Mouse (Mus musculus) heart, adult 8-10 months (tissue): ENCODE measurements around the gene Abhd6. TPM values are rescaled to one million over a fixed set of nuclear protein-coding genes. Genes with fewer than 3 reads are reported as not detected.

Experiments used
- DNase-seq: peaks from one replicate; pipeline ENCODE4 v3.0.0; 2022; ENCODE audit warnings: low spot score
- total RNA-seq, 4 experiments: library from RNA; stranded (reverse); gene quantifications; 2 replicates each; pipeline ENCODE4 v1.2.4; 2022

Abhd6 gene
- total RNA-seq, result 10 to 100 TPM; 11.0 to 14.3 (median 12.2) TPM

DNA sequence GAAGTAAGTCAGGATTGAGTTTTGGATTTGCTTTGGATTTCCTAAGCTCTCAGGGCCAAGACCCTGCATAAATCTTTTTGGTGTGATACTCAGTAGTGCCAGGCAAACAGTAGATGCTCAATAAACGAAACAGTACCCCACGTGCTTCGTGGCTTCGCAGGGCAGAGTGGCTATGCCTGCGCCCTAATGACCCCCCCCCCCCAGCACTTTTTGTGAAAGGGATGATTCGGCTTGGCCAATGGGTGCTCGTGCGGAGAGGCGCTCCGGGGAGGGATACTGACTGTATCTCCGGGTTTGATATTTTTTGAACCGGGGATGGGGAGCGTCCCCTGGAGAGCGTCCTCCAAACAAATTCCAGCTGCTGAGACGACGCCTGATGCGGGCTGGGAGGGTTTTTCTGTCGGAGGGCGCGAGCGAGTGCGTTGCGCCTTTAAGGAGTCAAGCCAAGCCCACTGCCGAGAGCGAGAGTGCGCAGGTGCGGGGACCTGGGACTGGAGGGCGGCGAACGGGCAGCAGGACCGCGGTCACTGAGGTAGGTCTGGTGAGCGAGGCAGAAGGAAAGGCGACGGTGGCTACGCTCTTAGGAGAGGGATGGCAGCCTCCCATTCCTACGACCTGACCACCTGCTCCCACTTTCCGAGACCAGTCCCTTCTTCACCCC lies at the start of gene Abhd6:
Abhd6 (plus strand) TSS at position 471 of the 661 bp plus-strand sequence.
- DNase-seq, result peak; percentile 80

- DNase-seq, result no peak
These were observed 48.6 kb upstream of the Abhd6 start for GRCm38 (mm10) chr14:7954071-7954471.

DNA sequence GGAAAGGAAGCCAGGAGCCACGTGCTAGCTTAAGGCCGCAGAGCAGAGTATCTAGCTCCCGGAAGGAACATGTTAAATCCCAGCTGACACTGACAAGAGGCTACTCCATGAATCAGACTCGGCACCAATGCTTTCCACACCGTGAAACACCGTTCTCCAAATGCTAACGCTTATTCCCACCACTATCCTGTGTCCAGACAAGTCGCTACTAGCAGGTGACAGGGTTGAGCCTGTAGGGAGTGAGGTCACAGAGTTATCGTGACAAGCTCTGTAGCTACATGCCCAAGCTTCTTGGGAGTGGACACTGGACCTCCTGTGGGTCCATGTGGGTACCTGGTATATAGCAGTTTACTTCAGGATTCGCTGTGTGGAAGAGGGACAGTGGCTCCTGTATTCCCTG lies 46.3 kb upstream of the Abhd6 start:
- no peak for DNase-seq

GRCm38 (mm10) chr14:7957049-7957448 lies 45.7 kb upstream of the Abhd6 start, which contains the start of gene Gm45521:
Gene Gm45521, plus strand, starts transcription at chr14:7957288.
- DNase-seq, result no peak

DNA sequence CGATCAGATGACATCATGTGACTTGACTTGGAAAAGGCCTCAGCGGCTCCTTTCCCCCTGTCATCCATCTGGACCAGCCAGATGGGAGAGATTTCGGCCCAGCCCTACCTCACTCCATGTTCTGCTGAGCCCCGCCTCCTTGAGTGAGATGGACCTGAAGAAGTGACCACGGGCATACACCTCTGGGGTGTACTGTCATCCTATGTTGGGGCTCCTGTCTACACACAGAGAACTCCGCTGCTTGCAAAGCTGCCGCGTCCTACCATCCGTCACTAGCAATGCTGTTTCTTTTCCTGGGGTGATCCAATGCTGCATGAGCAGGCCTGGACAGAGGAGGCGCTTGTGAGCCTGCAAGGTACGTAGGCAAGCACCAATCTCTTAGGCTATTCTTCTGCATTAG lies 42.1 kb upstream of the Abhd6 start:
- no peak for DNase-seq

DNA sequence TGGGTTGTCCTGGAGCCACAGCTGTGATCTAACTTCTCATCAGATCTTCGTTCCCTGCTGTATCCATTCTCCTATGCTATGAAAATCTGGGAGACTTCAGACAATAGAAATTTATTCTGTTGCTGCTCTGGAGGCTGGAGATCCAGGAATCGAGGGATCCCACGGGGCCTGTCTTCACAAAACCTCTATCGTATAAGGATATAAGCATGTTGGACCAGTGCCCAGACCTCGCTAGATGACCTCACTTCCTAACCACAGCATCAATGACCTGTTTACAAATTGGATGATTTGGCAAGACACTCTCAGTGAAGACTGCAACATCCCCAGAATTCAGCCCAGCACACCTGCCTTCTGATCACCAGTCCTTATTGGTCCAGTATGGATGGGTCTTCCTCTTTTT lies 41.0 kb upstream of the Abhd6 start:
- DNase-seq, result no peak

GRCm38 (mm10) chr14:7962626-7963025 lies 40.1 kb upstream of the Abhd6 start:
- no peak for DNase-seq

GRCm38 (mm10) chr14:7963160-7963559 lies 39.5 kb upstream of the Abhd6 start:
- no peak for DNase-seq

GRCm38 (mm10) chr14:7964219-7964889 lies 38.3 kb upstream of the Abhd6 start:
- DNase-seq, result peak; percentile 78

DNA sequence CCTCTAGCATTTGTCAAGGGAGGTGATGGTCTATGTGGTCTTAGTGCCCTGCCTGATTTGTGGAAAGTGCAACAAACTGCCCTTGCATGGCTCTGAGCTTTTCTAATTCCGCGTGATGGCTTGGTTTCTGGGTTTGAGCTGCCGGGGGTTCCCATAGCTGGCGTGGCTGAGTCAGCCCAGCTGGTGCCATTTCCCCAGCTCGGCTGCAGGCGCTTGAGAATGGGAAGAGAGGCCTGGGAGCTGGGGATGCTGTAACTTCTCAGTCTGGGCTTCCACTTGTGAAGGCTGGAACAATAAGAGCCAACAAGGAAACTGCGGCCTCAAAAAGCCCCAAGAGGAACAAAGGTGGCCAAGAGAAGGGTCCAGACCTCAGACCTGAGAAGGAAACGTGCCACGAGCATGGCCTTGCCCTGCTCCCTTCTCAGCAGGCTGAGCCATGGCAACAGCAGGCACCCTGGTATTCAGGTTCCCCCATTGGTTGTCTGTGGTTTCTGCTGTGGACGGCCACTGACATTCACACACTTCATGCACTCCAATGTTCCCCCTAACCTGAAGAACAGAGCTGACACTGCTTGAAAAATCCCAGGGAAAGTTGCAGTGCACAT lies 30.7 kb upstream of the Abhd6 start:
- DNase-seq, result no peak

DNA sequence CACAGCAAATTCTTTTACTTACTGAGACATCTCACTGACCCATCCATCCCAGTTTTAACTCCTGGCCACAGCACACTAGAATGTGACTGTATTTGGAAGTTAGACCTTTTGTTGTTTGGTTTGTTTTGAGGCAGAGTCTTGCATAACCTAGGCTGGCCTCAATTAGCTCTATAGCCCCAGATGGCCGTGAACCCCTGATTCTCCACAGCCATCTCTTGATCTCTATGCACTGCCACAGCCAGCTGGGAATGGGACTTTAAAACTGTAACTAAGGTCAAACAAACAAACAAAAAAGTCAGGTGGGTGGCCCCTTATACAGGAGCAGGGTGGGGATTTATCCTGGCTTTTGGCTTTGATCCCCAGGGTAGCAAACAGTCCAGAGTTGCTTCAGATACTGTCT lies 28.1 kb upstream of the Abhd6 start:
- no peak for DNase-seq

GRCm38 (mm10) chr14:7975177-7975576 lies 27.5 kb upstream of the Abhd6 start:
- DNase-seq, result no peak

DNA sequence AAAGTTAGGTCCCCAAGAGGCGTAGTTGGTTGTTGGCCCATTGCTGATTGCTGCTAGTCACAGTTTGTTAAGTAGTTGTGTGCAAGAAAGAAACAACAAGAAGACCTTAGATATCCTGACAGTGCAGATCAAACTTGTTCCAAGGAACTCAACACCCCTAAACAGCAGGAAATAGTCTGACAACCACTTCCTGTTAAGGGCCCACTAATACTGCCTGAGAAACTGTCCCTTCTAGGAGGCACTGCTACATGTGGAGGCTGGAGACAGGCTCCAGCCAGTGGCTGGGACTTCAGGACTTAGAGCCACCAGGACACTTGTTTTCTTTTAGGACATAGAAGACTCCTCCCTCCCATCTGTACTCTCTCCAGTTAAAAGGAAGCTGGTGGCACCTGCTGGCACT lies 25.2 kb upstream of the Abhd6 start:
- DNase-seq, result no peak

DNA sequence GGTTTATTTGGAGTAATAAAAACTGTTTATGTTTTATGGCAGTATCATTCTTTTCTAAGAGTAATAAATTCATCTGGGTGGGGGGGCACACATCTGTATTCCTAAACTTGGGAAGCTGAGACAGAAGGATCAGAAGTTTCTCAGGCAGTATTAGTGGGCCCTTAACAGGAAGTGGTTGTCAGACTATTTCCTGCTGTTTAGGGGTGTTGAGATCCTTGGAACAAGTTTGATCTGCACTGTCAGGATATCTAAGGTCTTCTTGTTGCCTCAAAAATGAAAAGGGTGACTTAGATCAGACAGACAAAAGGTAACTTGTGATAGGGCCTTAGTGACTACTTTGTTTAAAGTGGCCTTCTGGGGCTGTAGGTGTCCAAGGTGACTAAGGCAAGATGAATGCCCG lies 24.5 kb upstream of the Abhd6 start:
- no peak for DNase-seq

GRCm38 (mm10) chr14:7981226-7981625 lies 21.5 kb upstream of the Abhd6 start:
- no peak for DNase-seq

- no peak for DNase-seq
These were observed 15.8 kb upstream of the Abhd6 start for GRCm38 (mm10) chr14:7986913-7987312.

DNA sequence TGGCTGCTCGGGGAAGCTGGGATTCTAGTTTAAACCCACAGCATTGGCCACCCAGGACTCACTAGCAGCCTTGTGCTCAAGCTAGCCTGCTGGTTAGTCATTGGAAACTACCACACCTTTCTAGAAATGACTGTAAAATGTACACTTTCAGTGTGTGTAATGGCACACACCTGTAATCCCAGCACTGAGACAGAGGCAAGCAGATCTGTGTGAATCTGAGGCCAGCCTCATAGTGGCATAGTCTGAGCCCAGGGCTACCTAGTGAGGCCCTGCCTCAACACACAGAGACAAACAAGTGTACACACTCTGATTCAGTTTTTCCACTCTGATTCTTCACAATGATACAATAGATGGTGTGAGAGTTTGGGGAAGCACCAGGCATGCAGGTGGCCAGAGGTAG lies 13.3 kb upstream of the Abhd6 start:
- no peak for DNase-seq

GRCm38 (mm10) chr14:7989961-7990360 lies 12.7 kb upstream of the Abhd6 start:
- DNase-seq, result no peak

DNA sequence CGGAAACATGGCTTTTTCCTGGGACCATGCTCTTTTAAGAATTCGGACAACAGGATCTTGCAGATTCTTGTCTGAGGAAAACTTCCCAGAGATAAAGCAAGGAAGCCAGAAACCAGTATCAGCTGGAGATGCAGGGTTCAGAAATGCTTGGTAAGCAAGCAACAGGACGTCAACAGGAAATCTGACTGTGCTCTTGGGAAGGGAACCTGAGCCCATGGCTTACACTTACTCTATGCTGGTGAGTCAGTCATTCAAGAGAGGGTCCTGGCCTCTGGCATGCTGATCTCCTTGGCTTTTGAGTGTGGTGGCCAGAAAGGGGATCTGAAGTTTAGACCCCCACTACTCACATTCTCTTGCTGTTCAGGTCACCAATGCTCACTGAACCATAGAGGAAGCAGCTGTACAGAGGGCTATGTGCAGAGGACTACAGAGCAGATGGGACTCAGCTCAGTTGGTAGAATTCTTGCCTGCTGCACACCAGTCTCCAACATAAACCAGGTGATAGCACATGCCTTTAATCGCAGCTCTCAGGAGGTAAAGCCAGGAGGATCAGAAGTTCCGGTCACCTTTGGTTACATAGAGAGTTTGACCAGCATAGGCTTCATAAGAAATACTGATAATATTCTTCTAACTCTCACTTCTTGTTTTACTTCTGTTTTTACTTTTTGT lies 11.5 kb upstream of the Abhd6 start:
- DNase-seq, result no peak

- DNase-seq, result no peak
These were observed 10.5 kb upstream of the Abhd6 start for GRCm38 (mm10) chr14:7992158-7992557.

GRCm38 (mm10) chr14:7994271-7994767 lies 8.4 kb upstream of the Abhd6 start, which contains the start of gene Dnase1l3:
Gene Dnase1l3, minus strand, starts transcription at chr14:7994573.
- peak; percentile 32 for DNase-seq

- DNase-seq, result peak; percentile 87
These were observed 5.4 kb upstream of the Abhd6 start for GRCm38 (mm10) chr14:7997255-7997696.
